Mouse (Mus musculus): ENCODE results near the gene Dydc2. TPM values are rescaled to one million over a fixed set of nuclear protein-coding genes. Genes with fewer than 3 reads are reported as not detected.

Gene Dydc2
- polyA plus RNA-seq, 1 experiment from 2014 or later: not detected

- WGBS: 19% methylated on average over 5 of the region's 5 CpGs
- H3K27me3 ChIP-seq (replicated peaks; ENCODE audit: control insufficient read depth, insufficient read depth, low read length): no peaks in the 10 kb centered on the region
- H3K4me3 ChIP-seq (ENCODE audit: low read length): no peak overlapping the region
- no peaks in the 10 kb centered on the region for H3K36me3 ChIP-seq (ENCODE audit: control insufficient read depth, insufficient read depth, low read length)
- H3K9me3 ChIP-seq (ENCODE audit: control insufficient read depth, low read length): no peaks in the 10 kb centered on the region
- no peak overlapping the region for H3K9ac ChIP-seq (ENCODE audit: low read depth, low read length)
- H3K4me2 ChIP-seq (ENCODE audit: low read depth, low read length): no peak overlapping the region
- peak; percentile 70 for ATAC-seq
- H3K27ac ChIP-seq (ENCODE audit: low read length): 0 out of 2 replicates have a peak overlapping the region, but pooled peaks have one; percentile 13
- H3K4me1 ChIP-seq (ENCODE audit: control insufficient read depth, insufficient read depth, low read length): peaks cover 24% of the 10 kb centered on the region
Observed at GRCm38 (mm10) chr14:41007641-41008040, 61.4 kb downstream of the Dydc2 start.

- no peaks in the 10 kb centered on the region for H3K27me3 ChIP-seq (replicated peaks; ENCODE audit: control insufficient read depth, insufficient read depth, low read length)
- no peak overlapping the region for H3K27ac ChIP-seq (ENCODE audit: low read length)
- 29% methylated on average over 3 of the region's 3 CpGs for WGBS
- H3K9me3 ChIP-seq (ENCODE audit: control insufficient read depth, low read length): no peaks in the 10 kb centered on the region
- H3K36me3 ChIP-seq (ENCODE audit: control insufficient read depth, insufficient read depth, low read length): no peaks in the 10 kb centered on the region
- H3K4me2 ChIP-seq (ENCODE audit: low read depth, low read length): no peak overlapping the region
- peaks cover 24% of the 10 kb centered on the region for H3K4me1 ChIP-seq (ENCODE audit: control insufficient read depth, insufficient read depth, low read length)
- H3K9ac ChIP-seq (ENCODE audit: low read depth, low read length): no peak overlapping the region
- peak; percentile 39; the same call in 1 of the 2 replicates for ATAC-seq
- no peak overlapping the region for H3K4me3 ChIP-seq (ENCODE audit: low read length)
Observed at GRCm38 (mm10) chr14:41006899-41007298, 62.1 kb downstream of the Dydc2 start.

GRCm38 (mm10) chr14:41006263-41006662, 62.7 kb downstream of the Dydc2 start:
- H3K9ac ChIP-seq (ENCODE audit: low read depth, low read length): no peak overlapping the region
- WGBS: 78% methylated on average over 10 of the region's 10 CpGs
- no peaks in the 10 kb centered on the region for H3K9me3 ChIP-seq (ENCODE audit: control insufficient read depth, low read length)
- no peaks in the 10 kb centered on the region; the same call in 1 of the 2 replicates for H3K36me3 ChIP-seq (ENCODE audit: control insufficient read depth, insufficient read depth, low read length)
- H3K27ac ChIP-seq (ENCODE audit: low read length): no peak overlapping the region
- peaks cover 22% of the 10 kb centered on the region for H3K4me1 ChIP-seq (ENCODE audit: control insufficient read depth, insufficient read depth, low read length)
- no peak overlapping the region for H3K4me2 ChIP-seq (ENCODE audit: low read depth, low read length)
- H3K4me3 ChIP-seq (ENCODE audit: low read length): no peak overlapping the region
- no peak for ATAC-seq
- no peaks in the 10 kb centered on the region for H3K27me3 ChIP-seq (replicated peaks; ENCODE audit: control insufficient read depth, insufficient read depth, low read length)

GRCm38 (mm10) chr14:41005716-41006115, 63.3 kb downstream of the Dydc2 start:
- peaks cover 22% of the 10 kb centered on the region for H3K4me1 ChIP-seq (ENCODE audit: control insufficient read depth, insufficient read depth, low read length)
- no peaks in the 10 kb centered on the region; the same call in 1 of the 2 replicates for H3K36me3 ChIP-seq (ENCODE audit: control insufficient read depth, insufficient read depth, low read length)
- no peak overlapping the region for H3K4me3 ChIP-seq (ENCODE audit: low read length)
- H3K4me2 ChIP-seq (ENCODE audit: low read depth, low read length): no peak overlapping the region
- WGBS: 75% methylated on average over 9 of the region's 9 CpGs
- no peaks in the 10 kb centered on the region for H3K9me3 ChIP-seq (ENCODE audit: control insufficient read depth, low read length)
- H3K27me3 ChIP-seq (replicated peaks; ENCODE audit: control insufficient read depth, insufficient read depth, low read length): no peaks in the 10 kb centered on the region
- H3K9ac ChIP-seq (ENCODE audit: low read depth, low read length): no peak overlapping the region
- no peak overlapping the region for H3K27ac ChIP-seq (ENCODE audit: low read length)
- no peak for ATAC-seq

GRCm38 (mm10) chr14:41004201-41005141, 64.5 kb downstream of the Dydc2 start:
- no peaks in the 10 kb centered on the region; the same call in 1 of the 2 replicates for H3K36me3 ChIP-seq (ENCODE audit: control insufficient read depth, insufficient read depth, low read length)
- 39% methylated on average over 22 of the region's 22 CpGs for WGBS
- H3K4me2 ChIP-seq (ENCODE audit: low read depth, low read length): no peak overlapping the region
- no peaks in the 10 kb centered on the region for H3K9me3 ChIP-seq (ENCODE audit: control insufficient read depth, low read length)
- H3K9ac ChIP-seq (ENCODE audit: low read depth, low read length): no peak overlapping the region
- H3K27ac ChIP-seq (ENCODE audit: low read length): no peak overlapping the region
- no peak overlapping the region for H3K4me3 ChIP-seq (ENCODE audit: low read length)
- ATAC-seq: no peak
- no peaks in the 10 kb centered on the region for H3K27me3 ChIP-seq (replicated peaks; ENCODE audit: control insufficient read depth, insufficient read depth, low read length)
- H3K4me1 ChIP-seq (ENCODE audit: control insufficient read depth, insufficient read depth, low read length): peaks cover 22% of the 10 kb centered on the region

- Histone ChIP-seq H3K4me1 (ENCODE audit: control insufficient read depth, insufficient read depth, low read length) (peaks cover 10% of the 10 kb centered on the region; the same call in 1 of the 2 replicates), H3K4me2 (ENCODE audit: low read depth, low read length) (no peak overlapping the region), H3K9ac (ENCODE audit: low read depth, low read length) (no peak overlapping the region), H3K4me3 (ENCODE audit: low read length) (no peak overlapping the region), H3K27me3 (replicated peaks; ENCODE audit: control insufficient read depth, insufficient read depth, low read length) (no peaks in the 10 kb centered on the region), H3K27ac (ENCODE audit: low read length) (no peak overlapping the region), H3K9me3 (ENCODE audit: control insufficient read depth, low read length) (no peaks in the 10 kb centered on the region), H3K36me3 (ENCODE audit: control insufficient read depth, insufficient read depth, low read length) (no peaks in the 10 kb centered on the region; the same call in 1 of the 2 replicates)
- WGBS: 84% methylated on average over 5 of the region's 5 CpGs
- ATAC-seq: no peak
Observed at GRCm38 (mm10) chr14:41001576-41001975, 67.4 kb downstream of the Dydc2 start.

DNA sequence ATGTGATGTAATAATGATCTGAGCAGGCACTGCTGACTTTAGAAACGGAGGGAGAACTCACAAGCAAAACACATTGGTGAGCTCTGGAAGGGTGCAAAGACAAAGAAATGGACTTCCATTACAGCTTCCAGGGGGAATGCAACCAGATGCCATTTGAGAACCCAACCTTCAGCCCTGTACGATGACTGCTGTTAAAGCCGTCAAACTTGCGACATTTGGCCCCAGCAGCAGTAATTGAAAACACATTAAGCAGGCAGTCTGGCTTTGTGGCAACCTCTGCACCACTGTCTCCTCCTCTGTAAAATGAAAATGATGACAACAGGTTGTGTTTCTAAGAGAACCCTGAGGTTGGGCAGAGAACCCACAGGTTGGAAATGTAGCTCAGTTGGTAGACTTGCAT, 68.2 kb downstream of the Dydc2 start:
- WGBS: 84% methylated on average over 4 of the region's 4 CpGs
- Histone ChIP-seq H3K36me3 (ENCODE audit: control insufficient read depth, insufficient read depth, low read length) (no peaks in the 10 kb centered on the region; the same call in 1 of the 2 replicates), H3K9me3 (ENCODE audit: control insufficient read depth, low read length) (no peaks in the 10 kb centered on the region), H3K9ac (ENCODE audit: low read depth, low read length) (no peak overlapping the region), H3K27me3 (replicated peaks; ENCODE audit: control insufficient read depth, insufficient read depth, low read length) (no peaks in the 10 kb centered on the region), H3K4me3 (ENCODE audit: low read length) (no peak overlapping the region), H3K4me2 (ENCODE audit: low read depth, low read length) (no peak overlapping the region), H3K4me1 (ENCODE audit: control insufficient read depth, insufficient read depth, low read length) (peaks cover 10% of the 10 kb centered on the region; the same call in 1 of the 2 replicates), H3K27ac (ENCODE audit: low read length) (no peak overlapping the region)
- ATAC-seq: no peak

DNA sequence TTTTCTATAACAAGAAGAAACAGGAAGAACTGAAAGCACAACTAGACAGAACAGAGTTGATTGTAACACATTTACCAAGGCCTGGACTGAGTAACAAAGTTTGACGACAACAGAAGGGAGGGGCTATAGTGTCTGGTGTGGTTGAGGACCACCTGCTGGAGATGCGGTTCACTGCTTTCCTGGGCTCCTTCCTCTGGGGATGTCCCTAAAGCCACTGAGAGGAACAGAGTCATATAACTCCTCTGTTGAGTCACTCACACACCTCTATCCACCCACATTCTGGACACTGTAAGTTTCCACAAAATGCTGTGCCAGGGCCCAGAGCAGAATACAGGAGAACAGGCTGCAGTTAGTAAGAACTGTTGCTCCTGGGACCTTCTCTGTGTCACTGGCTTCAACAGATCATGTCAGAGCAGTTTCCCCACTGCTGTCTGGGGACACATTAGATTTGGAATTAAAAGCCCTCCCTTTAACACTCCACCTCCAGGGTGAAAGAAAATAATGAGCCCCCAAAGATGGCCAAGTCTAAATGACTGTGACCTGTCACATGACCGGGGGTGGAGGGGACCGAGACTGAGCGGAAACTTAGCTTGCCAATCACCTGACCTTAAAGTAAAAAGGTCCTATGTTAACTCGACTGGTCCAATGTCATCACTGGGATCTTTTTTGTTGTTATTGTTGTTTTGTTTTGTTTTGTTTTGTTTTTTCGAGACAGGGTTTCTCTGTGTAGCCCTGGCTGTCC, 68.9 kb downstream of the Dydc2 start:
- Histone ChIP-seq H3K27ac (ENCODE audit: low read length) (no peak overlapping the region), H3K9me3 (ENCODE audit: control insufficient read depth, low read length) (no peaks in the 10 kb centered on the region), H3K4me2 (ENCODE audit: low read depth, low read length) (no peak overlapping the region), H3K9ac (ENCODE audit: low read depth, low read length) (no peak overlapping the region), H3K4me1 (ENCODE audit: control insufficient read depth, insufficient read depth, low read length) (peaks cover 8% of the 10 kb centered on the region; the same call in 1 of the 2 replicates), H3K27me3 (replicated peaks; ENCODE audit: control insufficient read depth, insufficient read depth, low read length) (no peaks in the 10 kb centered on the region), H3K36me3 (ENCODE audit: control insufficient read depth, insufficient read depth, low read length) (no peaks in the 10 kb centered on the region; the same call in 1 of the 2 replicates), H3K4me3 (ENCODE audit: low read length) (no peak overlapping the region)
- no peak for ATAC-seq
- WGBS: 87% methylated on average over 7 of the region's 7 CpGs
